Mouse (Mus musculus) frontal cortex, postnatal 10 days (tissue): ENCODE measurements at regions not wholly inside any gene's neighbourhood (a gene's known extent, or its start where the extent isn't known, plus 50 kb on each side); places are given as distances from the start of the nearest gene placed in this dataset.
"Not testable (repeated sequence)": the region's sequence is repeated elsewhere in the genome, so short reads cannot be mapped to it uniquely, and the experiment has no call there.

Experiments used
- DNase-seq, 2 experiments: peaks; one replicate each; pipeline ENCODE4 v3.0.0; 2022; ENCODE audit warnings: low spot score in 2 of 2, mixed read lengths in 1 of 2

DNA sequence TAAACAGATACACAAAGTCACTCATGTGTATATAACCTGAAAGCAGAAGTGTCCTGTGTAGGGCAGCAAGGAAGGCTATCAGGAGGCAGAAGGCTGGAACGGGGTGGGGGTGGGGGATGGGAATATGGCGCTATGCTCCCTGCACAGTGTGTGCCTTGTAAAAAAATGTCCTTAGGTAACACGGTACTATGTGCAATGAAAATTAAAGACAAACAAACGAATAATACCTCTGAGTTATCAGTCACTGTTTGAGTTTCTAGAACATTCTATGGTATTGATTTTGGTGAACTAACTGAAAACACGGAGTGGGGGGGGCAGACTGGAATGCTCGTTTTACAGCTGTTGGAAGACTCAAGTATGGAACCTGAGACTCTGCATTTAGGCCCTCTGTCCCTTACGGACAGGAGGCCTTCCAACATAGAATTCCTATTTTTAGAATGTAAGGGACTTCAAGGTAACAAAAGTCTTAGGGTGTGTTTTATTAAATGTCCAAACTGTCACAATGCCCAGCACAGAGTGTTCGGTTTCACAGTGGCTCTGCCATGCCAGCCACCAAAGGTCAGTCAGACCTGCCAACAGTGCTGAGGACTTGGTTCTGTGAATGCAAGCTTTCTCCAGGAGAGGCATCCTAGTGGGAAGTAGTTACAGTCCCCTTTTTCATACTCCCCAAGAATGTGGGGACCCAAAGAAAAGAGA is 240.6 kb downstream of the Ano6 start:
- no peak for DNase-seq

DNA sequence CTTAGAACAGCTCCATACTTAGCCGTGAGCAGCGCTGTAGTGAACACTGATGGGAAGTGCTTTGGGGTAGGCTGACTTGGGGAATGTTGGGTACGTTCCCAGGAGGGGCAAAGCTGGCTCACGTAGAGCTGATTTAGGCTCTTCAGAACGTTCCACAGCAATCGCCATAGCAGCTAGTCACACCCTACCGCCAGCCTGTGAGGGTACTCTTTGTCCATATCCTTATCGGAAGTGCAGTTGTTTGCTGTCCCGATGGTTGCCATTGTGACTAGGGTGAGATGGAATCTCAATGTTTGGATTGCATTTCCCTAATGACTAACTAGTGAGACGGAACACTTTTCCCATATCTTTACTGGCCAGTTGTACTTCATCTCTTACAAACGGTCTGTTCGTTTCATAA is 244.6 kb downstream of the Ano6 start:
- DNase-seq = no peak

DNA sequence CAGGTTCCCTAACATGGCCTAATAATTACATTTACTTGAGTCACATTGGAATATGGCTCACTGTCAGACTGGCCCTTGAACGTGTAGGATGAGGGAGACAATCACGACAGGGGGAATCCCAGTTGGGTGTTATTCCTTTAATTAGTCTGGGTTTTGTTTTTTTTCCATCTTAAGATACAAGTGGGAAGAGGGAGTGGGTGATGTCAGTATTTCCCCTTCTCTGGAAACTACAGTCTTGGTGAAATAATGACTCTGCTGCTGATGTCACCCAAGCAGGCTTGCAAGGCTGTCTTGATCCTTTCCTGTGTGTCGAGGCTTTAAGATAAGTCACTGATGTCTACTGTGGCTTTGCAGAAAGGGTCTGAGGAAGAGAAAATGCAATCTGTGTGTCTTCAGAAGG is 241.8 kb upstream of the Arid2 start:
- no peak for DNase-seq

DNA sequence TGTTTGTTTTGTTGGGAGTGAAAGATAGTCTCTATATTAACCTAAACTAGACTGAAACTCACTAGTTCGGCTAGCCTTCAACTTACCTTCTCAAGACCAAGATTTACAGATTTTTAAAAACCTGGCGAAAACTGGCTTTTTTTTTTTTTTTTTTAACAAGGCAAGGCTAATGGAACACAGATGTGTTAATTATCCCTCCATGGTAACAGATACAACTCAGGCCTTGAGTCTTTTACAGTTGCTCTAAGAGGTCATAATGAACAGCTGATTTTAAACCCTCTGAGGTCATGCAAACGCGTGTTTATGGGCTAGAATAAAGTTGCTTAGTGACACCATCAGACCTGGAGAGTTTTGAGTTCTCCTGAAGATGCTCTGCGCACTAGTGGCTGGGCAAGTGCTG is 240.7 kb upstream of the Arid2 start:
- DNase-seq = no peak

DNA sequence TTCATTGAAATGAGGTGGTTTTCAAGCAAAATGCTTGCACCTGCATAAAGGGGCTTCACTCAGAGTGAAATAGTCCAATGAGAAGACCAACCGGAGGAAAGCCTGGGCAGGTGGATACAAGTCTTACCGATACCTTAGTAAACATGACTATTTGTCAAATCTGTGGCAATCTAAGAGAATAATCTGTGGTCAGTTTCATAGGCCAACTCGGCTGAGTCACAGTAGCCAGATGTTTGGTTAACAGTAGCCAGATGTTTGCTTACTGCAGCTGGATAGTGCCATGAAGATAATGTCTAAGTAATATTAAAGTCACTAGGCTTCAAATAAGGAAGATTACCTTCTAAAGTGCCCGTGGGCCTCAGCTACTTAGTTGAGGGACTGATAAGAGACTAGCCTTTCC is 236.9 kb upstream of the Arid2 start:
- no peak for DNase-seq

DNA sequence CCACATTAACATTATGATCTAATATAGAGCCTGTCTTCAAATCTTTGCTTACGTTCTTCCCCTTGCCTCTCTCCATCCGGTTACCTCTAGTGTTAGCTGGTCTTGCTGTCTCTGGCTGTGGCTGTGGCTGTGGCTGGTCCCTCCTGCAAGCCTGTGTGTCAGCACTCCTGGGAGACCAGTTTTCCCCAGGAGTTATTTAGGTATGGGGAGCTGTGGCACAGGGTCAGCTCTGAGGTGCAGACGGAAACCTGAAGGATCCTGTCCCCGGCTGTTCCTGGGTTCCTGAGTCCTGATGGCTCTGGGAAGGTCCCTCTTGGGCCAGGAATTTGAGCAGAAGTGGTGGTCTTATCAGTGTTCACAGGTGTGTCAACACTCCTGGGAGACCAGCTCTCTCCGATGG is 234.7 kb upstream of the Arid2 start:
- no peak for DNase-seq

DNA sequence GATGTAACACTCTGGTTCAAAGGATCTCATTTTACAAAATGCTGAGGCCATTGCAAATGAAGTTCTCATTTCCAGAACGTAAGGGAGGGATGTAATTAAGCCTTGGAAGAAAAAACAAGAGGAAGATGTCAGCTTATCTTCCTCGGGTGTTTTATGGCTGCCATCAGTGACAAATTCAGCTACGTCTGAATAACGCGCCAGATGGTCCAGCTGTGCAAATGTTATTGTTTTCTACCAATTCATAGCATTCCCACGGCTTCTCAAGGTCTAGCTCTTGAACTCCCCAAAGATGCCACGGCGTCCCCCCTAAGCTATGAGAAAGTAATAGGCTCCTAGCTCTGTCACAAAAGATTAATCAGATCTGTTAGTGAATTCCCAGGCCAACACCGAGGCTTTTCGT is 232.0 kb upstream of the Arid2 start:
- no peak for DNase-seq

DNA sequence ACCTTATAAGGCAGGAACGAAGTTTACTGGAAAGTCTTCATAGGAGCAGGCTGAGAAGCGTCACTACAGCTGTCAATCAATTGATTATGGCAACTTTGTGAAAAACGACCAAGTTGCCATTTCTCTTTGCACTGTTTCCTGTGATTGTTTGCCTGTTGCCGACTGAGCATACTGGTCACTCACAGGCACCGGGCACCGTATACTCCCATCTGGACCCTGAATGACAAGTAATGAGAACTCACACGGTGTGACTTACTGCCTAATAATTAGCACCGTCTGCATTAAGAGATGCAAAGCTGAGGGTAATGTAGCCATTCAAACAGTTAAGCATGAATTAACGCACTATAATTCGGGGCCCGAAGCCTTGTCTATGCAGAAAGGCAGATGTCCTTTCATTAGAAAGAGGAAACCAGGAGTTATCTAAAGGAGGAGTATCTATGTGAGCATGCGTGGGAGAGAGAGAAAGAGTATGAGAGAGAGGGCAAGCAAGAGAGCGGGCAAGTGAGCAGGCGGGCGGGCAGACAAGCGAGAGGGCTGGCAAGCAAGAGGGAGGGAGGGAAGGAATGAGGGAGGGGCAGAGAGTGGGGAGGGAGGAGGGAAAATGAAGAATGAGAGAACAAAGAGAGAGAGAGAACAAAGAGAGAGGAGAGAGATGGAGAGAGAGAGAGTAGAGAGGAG is 231.4 kb upstream of the Arid2 start:
- DNase-seq = no peak

DNA sequence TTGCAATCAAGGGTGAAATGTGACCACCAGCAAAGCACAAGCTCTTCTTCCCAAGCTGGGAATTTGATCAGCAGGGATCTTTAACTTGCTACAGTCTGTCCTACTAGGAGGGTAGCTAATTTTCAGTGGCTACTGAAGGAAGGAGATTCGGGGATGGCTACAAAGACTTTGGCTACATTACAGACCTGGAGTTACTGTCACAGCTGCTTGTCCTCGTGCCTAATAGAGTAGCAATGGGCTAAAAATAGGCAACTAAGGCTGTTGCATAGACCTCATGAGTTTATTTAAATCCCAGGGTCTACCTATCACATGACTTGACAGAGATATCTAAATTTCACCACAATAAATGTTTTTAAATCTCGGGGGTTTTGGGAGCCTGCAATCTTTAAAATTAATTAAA is 227.7 kb upstream of the Arid2 start:
- no peak for DNase-seq

DNA sequence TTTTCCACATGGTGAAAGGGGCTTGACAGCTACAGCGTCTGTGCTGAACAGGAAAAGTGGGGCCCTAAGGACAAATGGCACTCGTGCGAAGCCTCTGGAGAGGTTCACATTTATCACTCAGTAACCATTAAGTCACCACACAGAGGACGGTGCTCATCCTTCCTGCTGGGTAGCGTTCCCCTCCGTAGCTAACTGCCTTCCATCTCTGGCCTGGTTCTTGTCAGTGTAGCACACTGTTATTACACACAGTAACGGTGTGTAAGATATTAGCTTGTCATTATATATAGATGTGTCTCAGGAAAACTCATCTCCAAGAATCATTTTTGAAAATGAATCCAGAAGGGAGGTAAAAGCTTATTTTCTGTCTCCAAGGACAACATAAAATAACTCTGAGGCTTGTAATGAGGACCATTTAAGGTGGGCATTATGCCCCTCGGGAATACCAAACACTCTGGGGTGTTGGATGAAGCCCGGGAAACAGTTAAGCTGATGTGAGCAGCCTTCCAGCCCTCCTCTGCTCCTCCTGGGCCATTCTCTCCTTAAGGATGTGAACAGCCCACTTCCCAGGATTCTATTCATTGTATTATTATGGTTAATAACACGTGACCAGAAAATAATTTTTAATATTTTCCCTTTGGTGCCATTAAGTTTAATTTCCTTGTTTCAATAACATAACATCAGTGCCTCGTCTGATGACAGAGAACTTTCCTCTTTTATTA is 222.7 kb upstream of the Arid2 start:
- DNase-seq = no peak

DNA sequence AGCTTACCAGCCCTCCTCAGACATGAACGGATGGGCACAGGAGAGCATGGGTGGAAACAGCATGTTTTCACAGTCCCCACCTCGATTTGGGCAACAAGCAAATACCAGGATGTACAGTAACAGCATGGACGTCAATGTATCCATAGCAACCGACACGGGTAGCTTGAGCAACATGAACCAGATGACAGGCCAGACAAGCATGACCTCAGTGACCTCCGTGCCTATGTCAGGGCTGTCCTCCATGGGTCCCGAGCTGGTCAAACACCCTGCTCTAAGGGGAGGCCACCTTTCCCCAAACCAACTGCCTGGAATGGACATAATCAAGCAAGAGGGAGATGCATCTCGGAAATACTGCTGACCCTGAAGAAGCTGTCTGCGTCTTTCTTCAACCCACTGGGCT is 211.7 kb upstream of the Arid2 start:
- no peak for DNase-seq

DNA sequence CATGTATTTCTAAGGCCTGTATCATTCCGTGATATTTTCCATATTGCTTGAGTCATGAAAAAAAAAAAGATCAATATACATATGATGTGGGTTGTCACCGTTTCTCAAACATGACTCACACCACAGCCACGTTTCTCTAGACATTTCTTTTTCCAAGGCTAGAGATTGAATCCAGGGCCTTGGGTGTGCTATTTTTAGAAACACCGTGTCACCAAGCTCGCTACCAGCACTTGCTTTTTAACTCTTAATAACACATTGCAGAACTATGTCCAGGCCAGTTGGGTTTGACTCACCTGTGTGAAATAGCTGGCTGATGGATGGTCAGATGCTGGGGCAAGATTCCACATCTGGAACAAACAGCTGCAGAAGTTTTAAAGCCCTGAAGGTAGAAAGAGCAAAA is 209.6 kb upstream of the Arid2 start:
- DNase-seq = no peak

DNA sequence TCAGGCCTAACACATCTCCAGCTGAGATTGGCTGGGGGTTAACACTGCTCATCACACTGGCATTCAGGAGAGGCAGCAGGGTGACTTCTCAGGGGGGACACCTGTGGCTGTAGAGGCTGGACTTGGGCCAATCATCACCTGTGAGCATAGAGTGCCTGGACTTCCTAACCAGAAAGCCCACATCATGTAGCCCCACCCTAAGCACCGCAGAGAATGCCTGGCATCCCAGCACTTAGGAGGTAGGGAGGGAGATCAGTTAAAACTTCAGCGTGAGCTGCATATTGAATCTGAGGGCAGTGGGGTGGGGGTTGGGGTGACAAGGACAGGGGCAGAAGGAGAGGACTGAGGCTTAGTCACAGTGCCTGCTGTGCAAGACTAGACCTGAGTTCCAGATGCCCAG is 208.7 kb upstream of the Arid2 start:
- DNase-seq = no peak

DNA sequence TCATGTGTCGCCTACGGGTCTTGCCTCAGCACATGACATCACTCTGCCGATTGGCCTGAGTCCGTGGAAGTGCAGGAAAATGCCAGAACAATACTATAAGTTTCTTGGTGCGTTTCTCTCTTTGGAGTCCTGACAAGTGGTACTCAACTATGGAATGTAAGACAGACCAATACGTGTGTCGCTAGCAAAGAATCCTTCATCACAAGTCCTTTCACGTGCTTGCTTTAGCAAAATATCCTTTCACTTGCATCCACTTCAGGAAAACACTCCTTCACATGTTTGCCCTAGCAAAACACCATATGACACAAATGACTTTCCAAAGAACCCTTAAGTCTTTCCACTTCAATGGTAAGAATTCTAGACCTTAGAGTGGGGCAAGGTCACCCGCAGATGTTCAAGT is 197.6 kb upstream of the Arid2 start:
- no peak for DNase-seq

DNA sequence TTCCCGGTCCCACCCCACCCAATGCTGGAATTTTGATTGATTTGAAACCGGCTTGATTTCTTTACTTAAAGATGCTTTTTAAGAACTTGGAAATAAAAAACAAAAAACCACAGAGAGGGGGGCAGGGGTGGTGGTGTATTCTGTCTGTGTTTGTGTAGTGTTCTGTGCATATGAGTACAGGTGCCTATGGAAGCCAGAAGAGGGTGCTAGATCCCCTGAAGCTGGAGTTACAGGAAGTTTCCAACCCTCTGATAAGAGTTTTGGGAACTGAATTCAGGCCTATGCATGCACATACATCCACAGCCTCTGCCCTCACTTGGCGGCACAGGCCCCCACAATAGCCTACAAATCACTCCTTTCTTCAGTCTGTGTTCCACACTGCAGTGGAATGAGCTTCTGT is 190.9 kb upstream of the Arid2 start:
- DNase-seq = no peak

DNA sequence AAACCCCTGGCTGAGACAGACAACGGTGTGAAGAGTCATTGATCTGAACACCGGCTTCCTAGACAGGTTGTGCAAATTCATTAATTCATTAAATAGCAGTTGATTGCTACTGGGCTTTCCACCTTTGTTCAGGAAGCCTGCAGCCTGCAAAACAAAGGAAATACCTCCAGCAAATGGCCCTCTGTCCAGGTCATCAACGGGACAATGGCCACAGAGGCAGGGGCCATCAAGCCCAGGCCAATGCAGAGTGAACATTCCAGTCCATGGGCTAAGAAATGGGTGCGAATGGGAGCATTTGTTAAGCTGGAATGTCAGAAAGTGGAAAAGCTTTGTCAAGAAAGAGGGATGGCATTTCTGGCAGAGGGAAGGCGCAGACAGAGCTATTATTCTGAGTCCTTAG is 188.5 kb upstream of the Arid2 start:
- DNase-seq = no peak

DNA sequence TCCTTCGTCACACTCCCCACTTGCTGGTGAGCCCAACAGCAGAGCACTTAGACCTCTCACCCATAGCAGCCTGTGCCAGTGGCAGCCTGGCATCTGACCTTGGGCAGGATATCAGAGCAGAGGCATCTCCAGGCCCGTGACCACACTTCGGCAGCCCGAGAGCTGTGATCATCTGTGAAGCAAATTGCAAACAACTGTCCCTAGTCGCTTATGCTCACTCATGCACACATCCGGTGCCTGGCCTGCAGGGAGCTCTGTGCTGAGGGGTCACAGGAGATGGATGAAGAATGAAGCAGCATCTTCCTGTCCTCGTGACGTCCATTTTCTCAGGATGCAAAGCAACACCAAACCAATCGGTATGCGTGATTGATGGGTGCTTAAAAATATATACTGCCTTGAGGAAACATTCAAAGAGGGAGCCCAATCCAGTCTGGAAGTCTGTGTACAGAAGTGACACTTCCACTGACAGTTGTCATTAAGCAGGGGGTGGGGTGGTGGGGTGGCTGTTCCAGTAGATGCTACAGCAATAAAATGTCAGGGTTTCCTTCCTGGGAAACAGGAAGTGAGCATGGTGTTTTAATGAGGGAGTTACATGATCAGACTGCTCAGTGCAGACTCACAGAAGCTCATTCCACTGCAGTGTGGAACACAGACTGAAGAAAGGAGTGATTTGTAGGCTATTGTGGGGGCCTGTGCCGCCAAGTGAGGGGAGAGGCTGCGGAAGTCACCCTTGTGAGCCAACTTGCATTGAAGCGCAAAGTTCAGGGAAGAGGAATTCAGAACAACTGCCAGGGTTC is 187.3 kb upstream of the Arid2 start:
- DNase-seq = not testable (repeated sequence)

DNA sequence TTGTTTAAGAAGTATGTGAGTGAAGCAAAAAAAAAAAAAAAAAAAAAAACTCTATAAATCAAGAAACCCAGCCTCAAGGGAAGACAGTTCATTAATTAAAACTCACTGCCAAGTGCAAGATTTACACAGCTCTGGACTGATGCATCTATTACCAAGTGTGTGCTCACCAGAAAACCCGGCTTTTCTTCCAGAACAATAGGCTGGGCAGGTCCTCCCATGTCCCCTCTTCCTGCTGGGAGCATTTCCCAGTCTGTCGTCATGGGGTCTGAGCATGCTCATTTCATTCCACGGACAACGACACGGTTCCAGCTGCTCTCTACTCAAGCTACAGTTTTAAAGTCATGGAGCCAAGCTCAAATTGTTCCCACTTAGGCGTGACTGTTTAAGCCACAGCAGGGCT is 183.6 kb upstream of the Arid2 start:
- DNase-seq = no peak

DNA sequence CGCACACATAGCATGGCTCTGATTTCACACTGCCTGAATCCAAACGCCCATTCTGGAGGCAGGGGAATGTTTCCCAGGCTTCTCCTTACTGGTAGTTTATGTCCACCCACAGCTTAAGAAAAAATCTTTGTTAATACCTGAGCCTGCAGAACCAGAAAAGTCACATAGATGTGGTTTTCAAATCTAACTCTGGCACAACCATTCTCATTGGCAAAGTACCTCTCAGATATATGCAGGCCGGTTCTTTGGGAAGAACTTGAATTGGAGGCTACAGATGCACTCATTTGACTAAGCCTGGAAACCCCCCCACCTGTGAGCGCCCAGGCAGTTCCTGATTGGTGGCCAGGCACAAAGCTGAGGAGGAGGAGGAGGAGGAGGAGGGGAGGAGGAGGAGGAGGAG is 179.8 kb upstream of the Arid2 start:
- DNase-seq = no peak

DNA sequence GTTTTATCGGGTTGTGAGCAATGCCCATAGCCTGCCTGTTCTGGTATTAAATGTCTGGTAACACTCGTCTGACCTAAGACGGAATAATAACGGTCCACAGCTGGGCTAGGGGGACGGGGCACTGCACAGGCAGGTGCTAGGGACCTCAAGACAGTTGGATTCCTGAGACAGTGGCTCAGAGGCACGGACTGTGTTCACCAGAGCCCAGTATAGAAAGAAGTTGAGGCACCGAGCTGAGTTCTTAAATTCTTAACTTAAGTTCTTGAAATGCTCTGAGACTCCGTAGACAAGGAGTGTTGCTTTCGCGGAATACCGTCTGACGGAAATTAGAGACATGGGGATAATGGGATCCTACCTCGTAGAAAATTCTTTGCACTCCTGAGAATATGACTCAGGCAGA is 174.2 kb upstream of the Arid2 start:
- DNase-seq = no peak

DNA sequence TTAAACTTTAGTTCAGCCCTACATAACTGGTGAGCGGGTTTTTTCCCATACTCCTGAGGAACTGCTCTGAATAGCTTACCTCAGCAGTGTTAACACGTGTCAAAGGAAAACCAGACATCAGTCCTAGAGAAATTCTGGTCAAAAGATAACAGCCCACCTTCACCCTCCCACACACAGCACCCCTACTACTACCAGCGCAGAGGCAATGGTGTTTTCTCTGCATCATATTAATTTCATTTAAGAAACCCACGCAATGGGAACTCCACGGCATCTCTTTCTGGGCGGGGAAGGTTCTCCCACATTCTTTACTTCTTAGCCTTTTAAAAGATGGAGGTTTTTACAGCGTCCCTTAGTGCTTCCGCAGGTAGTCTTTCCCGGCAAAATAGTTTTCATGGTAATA is 172.7 kb upstream of the Arid2 start:
- DNase-seq = no peak

DNA sequence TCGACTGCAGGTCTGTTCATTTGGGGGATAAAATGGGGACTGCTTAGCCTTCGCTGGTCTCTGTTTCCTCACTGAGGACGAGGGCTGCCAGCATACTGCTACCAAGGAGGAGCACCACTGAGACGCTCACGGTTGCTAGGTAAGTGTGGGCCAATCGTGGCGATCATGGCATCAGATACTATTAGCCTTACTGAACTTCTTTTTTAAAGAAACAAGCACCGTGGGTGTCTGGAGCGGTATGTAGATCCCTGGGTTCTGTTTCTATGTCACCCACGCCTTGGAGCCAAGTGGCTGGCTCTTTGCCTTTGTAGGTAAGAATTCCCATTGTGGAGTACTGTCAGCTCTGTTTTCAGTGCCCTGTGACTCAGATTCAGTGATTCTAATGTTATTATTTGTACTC is 172.1 kb upstream of the Arid2 start:
- DNase-seq = no peak
